Mouse (Mus musculus): Measurements from ENCODE around the gene Prdx2. TPM values are rescaled to one million over a fixed set of nuclear protein-coding genes. Genes with fewer than 3 reads are reported as not detected.

The Prdx2 gene
- 100 to 1,000 TPM; 213 to 298 TPM for polyA plus RNA-seq (2017; shearing (Covaris generic))

DNA sequence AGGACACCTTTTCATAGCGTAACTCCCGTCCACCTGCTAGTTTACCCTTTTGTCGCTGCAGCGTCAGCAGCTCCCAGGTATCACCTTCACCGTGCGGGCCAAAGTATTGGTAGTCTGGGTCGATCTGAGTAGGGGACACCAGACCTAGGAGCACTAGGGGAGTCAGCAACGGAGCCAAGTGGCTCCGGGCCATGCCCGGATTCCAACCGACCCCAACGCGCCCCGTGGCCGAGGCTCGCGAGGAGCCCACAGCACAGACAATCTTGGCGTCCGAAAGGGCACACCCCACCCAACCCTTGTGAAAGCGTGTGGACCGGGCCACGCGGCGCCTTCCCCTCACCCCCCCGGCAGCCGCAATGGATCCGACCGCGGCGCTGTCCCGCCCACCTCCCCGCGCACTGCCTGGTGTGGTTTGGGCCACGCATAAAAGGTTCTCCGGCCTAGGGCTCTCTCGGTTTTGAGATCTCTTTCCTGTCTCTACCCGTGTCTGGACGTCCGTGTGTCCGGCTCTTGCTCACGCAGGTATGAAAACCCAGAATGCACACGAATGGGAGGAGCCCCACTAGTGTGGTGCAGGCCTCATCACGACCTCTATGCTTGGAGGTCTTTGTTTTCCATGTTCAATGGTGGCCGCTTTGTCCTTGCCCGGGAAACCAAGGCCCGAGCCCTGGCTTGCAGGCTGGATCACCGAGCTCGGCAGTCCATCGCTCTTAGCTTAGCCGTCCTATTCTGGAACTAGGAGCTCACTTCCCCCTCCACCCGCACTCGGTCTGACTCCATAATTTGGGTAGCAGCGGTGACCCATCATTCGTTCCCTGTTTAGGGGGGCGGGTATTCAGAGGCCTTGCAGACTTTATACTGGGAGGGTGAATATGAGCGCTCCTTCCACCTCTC lies at the start of gene Prdx2, which contains the start of the genes Gm49661 and Rnaseh2a:
Prdx2 (plus strand) TSS at position 347 of the 894 bp plus-strand sequence.
Gm49661 (minus strand) TSS at position 193 of the 894 bp plus-strand sequence.
Rnaseh2a (minus strand) TSS at position 527 of the 894 bp plus-strand sequence.
- ATAC-seq, result peak; percentile 39

DNA sequence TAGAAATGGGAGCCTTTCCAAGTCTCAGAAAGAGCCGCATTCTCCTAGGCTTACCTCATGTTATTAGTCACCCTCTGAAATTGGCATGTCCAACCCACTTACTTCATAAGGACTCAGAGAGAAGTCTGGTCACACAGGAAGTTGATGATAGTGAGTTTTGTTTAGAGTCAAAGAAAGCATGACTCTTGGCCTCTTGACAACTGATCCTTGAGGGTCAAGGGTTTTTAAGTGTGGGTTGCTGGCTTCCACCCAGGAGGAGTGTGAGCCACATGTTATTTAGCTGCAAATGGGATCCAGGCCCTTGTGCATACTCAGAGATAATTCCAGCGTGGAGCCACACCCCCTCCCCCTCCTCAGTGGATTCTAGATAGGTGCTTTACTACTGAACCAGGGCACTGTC lies 47.8 kb upstream of the Prdx2 start:
- no peak for ATAC-seq

DNA sequence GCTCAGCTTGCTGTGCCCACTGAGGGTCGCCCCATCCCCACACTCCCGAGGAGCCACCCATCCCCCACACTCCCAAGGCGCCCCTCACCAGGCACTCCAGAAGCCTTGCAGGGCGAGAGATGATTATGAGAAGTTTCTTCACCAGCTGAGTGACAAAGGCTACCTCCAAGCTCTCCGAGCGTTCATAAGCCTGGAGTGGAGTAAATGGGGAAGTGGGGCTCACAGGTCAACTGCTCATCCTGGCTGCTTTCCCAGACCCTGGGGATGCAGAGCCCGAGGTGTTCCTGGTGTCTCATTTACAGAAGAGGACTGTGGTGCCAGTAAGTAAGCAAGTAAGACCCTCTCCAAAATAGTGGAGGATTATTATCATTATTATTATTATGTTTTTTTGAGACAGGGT lies 43.8 kb upstream of the Prdx2 start:
- no peak for ATAC-seq

DNA sequence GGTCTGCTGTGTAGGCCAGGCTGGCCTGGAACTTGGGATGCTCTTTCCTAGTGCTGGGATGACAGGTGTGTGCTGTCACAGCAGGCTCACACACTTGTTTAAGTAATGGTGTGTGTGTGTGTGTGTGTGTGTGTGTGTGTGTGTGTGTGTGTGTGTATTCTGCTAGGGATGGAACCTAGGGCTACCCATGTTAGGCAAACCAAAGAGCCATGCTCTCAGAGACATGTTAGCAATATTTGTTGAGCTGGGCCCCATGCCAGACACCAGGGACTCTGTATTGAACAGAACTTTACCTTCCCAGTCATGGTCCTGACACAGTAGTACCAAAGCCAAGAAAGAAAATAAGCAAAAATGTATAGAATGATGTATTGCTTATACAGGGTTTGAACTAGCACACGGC lies 41.9 kb upstream of the Prdx2 start:
- no peak for ATAC-seq

DNA sequence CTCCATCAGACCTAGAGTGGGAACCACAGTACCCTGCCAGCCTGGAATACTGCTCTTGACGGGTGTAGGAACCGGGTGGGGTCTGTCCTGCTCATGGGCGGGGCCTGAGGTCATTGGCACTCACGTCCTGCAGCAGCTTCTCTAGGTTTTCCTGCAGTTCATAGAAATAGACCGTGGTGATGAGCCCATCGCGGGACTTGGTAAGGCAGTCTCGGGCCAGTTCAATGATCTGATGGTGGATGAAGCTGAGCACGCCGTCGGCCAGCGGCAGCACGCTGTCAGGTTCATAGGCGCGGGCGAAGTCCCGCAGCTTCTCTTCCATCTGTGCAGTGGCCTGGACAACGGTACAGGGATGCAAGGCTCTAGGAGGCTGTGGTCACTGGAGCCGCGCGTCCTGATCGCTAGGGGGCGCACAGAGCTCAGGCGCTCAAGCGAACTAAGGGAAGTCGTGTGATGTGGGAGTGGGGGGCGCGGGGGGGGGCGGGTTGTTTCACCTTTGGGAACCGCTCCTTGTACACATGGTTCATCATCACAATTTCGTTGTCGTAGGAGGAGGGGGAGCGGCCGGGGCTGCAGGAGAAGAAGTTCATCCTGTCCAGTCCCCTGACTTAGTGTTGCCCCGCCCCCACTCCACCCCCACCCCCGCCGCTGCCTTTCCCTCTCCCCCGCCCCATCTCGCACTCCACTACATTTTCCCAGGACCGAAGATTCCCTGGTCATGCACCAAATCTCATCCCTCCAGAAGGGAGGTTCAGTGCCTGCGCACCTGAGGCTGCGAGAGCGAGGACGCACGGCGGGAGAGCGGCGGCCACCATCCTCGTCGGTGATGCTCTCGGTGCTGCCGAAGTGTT lies 40.7 kb upstream of the Prdx2 start:
- ATAC-seq, result peak; percentile 51

DNA sequence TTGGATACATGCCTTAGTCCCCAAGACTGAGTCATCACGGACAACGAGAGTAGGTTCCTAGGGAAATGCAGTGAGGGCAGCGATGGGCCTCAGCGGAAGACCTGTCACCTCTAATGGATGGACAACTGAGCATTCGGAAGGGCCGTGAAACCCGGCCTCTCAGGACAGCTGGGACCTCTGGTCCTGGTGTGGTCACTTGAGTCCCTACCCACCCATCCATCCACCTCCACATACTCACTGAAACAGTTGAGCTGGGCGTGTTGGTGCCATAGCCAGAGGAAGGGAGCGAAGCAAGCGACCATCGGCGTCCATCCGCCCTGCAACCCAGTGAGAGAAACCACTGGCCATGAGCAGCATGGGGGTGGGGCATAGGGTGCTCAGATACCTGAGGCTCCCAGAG lies 38.8 kb upstream of the Prdx2 start:
- no peak for ATAC-seq

DNA sequence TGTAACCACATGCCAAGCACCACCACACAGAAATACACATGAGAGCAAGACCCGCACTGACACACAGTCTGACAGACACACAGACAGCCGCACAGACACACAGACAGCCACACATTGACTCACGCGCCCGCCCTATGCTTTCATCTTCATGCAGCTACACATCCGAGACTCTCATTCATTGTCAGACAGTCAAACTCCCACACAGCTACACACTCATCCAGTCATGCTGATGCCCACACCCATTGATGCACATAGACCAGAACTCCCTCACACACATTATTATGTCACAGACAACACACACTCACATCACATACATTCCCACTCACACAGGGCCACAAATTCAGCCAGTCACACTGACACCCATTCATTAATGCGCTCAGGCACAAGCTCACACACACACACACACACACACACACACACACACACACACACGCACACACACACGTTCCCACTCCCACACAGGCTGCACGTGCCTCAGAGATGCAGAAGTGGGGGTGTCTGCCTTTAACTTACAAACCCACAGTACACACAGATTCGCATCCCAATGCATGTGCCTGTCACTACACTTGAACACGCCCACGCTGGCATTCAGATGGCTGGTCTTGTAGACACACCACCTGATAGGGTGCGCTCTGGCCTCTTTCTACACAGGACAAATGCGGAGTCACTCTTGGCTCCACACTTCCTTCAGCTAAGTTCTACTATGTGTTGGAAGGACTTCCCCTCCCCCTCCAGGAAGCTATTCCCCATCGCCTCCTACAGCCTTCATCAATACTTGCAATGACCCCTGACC lies 35.4 kb upstream of the Prdx2 start:
- no peak for ATAC-seq

DNA sequence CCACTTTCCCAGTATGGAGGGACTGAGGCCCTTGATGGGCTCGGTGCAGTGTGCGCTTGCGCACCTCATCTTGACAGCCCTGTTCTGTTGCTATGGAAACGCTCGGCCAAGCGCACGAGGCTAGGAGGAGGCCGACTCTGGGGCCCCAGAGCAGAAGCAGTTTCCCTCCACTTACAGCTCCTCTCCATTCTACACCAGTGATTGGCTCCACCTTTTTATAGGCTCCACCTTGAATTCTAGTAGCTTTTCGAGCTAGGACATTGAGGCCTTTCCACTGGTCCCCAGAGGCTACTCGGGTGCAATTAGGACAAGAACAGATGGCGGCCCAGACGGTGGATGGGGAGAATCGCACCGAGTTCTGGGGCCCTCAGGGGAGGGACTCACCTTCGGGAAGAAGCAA lies 34.5 kb upstream of the Prdx2 start:
- ATAC-seq, result no peak

DNA sequence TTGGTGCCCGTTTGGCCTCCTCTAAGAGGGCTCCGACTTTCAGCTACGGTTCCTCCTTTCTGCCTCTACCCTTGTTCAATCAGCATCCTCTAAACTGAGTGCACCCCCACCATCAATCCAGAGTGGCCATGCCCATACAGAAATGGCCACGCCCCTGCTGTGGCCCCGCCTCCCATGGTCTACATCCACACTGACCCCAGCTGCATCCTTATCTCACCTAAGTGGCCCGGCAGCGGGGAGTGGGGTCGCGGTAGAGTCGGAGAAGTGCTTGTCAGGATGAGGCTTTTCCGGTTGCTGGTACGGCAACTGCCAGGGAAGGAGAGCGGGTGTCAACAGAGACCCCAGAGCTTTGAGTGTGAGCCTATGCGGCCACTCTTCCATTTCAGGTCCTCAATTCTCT lies 33.9 kb upstream of the Prdx2 start:
- ATAC-seq, result no peak

DNA sequence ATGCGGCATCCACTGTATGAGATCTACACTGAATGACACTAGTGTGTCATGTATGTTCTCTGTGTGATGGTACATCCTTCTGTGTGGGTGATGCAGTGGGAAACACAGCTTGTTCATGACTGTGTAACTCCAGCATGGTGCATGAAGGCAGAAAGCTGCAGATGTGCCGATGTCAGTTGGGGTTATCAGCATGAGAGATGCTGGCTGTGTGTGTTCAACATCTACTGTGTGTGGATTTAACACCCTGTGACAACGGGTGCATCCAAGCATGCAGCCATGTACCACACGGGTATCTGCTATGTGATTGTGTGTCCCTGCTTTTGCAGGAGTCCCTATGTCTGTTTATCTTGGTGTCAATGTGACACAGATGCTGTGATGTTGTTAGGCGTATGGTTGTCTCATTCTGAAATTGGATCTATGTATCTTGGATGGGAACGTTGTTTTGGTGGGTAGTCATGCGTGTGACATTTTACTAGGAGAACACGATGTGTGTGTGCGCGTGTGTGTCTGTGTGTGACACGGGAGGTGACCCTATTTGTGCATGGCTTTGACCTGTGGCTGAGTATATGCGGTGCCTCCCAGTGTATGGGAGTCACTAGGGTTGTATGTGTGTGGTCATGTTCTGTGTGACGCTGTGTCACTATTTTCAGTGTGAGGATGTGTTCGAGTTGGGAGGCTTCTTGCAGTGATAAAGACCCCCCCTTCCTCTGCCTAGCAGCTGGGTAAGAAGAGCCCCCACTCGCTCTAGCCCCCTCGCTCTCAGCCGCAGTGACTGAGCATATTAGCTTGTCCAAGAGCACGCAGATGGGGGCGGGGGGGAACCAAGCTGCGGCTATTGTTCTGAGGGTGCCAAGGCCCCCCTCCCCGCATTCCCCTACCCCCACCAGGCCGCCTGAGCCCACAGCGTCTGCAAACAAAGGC lies 33.1 kb upstream of the Prdx2 start:
- no peak for ATAC-seq

DNA sequence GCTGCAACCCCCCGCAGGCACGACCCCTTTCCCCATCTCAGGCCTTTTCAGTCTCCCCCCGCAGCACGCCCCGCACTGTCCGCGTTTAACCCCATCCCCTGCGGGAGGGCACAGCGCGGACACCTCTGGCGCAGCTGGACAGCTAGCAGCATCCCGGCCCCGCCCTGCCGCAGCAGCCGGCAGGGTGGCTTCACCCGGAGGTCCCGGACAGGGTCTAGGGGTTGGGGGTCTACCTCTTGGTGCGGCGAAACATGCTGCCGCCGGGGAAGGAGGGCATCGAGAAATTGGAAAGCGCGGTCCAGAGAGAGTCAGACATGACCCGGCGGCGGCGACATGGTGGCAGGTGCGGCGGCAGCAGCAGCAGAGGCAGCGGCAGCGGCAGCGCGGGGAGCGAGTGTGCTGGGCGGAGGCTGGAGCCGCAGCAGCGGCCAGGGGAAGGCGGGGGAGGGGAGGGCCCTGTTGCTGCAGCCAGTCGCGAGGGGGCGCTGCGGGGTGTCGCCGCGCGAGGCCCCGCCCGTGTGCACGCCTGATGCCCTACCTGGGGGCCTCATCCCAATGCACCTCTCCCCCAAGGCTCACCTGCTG lies 32.3 kb upstream of the Prdx2 start, which contains the start of gene Mast1:
Mast1 (minus strand) TSS at position 398 of the 585 bp plus-strand sequence.
- ATAC-seq, result peak; percentile 60

DNA sequence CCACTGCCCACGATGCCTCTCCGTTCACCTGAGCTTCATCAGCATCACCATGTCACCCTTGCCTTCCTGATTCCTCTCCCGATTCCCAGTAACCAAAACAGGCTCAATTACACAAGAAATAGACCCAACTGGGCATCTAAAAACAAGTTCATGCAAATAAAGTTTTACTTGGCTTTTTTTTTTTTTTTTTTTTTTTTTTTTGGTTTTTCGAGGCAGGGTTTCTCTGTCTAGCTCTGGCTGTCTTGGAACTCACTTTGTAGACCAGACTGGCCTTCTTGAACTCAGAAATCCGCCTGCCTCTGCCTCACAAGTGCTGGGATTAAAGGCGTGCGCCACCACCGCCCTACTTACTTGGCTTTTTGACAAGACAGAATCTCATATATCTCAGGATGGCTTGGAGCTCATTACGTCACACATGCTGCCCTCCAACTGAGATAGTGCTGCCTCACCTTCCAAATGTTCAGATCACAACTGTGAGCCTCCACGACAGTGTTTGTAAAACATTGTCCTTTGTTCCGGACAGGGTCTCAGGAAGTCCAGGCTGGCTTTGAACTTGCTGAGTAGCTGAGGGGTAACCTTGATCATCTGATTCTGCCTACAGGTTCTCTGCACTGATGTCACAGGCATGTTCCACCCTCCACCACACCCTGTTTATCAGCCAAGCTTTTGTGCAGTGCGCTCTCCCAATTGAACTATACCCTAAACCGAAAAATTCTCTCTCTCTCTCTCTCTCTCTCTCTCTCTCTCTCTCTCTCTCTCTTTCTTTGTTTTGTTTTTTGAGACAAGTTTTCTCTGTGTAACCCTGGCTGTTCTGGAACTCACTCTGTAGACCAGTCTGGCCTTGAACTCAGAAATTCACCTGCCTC lies 31.5 kb upstream of the Prdx2 start:
- no peak for ATAC-seq

DNA sequence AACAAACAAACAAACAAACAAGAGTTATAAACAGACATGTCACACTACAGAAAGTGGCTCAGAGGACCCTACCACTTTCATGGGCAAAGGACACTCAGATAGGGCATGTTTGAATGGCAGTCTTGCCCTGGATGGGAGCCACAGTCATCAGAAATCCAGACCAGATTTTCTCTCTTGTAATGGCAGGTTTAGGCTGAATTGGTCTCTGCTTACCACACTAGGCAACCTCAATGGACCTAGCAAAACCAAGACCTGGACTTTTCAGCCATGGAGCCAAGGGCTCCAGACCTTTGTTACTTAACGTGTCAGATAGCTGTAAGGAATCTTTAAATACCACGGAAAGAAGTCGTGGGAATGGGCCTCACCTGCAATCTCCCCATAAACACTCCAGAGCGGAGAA lies 25.7 kb upstream of the Prdx2 start:
- no peak for ATAC-seq

DNA sequence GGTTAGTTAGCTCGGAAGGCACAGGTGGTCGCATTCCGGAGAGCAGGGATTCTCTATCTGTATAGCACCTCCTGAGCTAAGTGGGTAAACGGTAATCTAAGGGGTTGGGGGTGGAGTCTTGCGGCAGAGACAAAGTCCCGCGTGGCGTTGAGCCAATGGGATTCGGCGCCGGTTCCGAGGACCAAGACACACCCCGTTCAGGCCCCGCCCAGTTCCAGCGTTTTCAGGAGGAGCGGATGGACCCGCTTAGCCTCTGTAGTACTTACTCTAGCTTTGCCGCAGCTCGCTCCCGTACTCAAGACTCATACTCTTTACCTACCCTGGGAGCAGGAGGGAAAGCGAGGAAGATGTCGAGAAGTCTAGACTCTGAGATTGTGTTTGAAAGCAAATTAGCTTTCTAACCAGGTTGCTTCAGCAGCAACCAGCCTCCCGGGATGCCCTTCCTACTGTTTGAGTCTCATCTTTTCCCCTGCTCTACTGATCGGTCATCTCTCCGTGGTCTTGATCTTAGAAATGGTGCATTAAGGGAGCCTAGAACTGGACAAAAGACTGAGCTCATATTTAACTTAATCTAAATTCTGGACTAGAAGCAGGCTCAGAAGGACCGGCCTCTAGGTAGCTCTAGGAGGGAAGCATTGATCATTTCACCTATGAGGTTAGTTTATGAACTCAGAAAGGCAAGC lies 24.8 kb upstream of the Prdx2 start:
- ATAC-seq, result peak; percentile 53

DNA sequence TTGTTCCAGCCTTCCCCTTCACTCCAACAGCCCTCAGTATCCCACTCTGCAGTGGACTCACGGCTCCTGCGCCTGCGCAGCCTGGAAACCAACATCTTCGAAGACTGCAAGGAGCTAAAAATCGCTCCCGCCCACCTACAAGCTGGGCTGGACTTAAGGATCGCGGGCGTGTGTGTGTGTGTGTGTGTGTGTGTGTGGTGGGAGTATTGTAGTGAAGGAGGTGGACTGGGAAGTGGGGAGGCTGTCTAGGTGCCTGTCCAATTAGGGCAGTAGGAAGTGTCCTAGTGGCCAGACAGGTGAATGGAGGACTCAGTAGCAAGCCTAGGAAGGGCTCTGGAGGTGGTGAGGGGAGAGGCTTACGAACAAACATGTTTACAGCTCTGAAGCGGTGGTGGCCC lies 24.2 kb upstream of the Prdx2 start:
- no peak for ATAC-seq

DNA sequence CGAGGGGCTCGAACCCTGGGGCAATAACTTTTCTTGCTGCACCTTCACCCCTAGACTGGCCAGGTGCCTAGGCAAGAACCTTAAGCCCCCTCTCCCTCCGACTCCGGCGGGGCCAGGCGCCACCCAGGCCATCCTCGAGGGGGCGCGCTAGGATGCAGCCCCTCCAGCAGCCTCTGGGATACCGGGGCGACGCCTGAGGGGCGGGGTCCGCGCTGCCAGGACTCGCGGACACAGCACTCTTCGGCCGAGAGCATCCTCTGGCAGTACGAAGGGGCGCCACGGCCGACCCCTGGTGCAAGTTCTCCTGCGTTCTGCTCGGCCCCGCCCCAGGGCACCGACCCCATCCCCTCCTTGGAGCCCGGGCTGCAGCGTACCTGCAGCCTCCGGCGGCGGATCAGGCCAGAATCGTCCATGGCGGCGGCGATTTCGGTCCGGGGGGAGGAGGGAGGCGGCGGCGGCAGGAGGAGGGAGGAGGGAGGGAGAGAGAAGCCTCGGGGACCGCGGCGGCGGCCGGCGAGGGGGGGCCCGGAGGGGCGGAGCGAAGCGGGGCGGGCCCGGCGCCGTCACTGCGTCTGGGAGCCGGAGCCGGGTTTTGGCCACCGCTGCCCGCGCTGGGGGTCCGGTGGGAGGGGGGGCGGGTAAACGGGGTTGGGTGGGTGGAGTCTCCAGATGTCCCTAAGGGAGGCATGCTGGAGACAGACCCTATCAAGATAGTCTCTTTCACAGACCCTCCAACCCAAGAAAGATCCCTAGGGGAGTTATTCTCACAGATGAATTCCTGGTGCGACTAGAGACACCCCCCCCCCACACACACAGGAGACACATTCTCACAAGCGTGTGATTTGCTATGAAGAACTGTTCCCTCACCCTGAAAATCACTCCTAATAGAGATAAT lies 23.5 kb upstream of the Prdx2 start:
- no peak for ATAC-seq

DNA sequence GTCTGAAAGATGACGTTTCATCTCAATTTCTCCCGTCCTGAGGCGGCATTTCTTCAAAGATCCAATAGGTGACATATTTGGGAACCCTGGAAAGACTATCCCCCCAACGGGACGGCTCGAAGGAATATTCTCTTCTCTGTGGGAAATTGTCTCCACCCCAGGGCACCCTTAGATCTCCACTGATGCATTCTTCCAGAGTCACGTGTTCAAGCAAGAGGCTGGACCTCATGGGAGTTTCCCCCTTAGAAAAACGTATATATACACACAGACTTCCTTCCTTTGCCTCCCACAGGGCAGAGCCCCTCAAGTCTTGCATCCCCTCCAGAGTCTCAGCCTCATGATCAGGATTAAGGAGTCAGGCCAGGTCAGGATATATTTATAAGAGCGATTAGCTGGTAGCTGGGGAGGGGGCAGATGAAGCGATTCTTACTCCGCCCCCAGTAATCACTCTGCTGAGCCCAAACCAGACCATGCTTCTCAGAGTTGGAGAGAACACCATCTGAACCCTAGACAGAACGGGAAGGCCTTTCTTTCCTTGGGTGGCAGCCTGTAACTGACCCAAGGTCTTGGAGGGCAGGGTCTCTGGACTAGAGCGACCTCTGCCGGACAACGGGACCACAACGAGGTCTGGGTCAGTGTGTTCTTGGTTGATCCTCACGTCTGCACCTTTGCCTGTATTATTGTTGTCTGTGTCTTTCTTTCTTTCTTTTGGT lies 22.7 kb upstream of the Prdx2 start, which contains the start of gene Rtbdn:
Rtbdn (plus strand) TSS at position 464 of the 713 bp plus-strand sequence.
- no peak for ATAC-seq

DNA sequence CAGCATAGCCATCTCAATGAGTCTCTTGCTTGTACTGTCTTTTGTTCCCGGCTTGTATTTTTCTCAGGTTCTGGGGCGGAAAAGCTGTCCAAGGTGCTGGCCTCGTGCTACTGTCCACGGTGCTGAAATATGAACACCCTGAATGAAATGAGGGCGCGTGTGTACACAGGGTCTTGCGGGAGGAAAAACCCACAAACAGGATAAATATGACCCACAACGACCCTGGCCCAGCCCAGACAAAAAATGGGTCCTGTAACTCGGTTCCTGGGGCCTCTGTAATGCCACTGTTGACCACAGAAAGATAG lies 22.2 kb upstream of the Prdx2 start:
- no peak for ATAC-seq

Measured in CD4-positive, CD25-positive, alpha-beta regulatory T cell, adult 4 months (primary cell).